Mouse (Mus musculus): Measurements from ENCODE around the gene Asb4. TPM values are rescaled to one million over a fixed set of nuclear protein-coding genes. Genes with fewer than 3 reads are reported as not detected.
A peak's percentile ranks its signal among the peaks of the same experiment; 100 is the strongest.
"Not testable (repeated sequence)": the region's sequence is repeated elsewhere in the genome, so short reads cannot be mapped to it uniquely, and the experiment has no call there.

The Asb4 gene
- polyA plus RNA-seq (2014; fragmentation: Nextera tagmentation; extraction: Ambion mirVana): 31.4 and 42.3 TPM in 2 replicates

DNA sequence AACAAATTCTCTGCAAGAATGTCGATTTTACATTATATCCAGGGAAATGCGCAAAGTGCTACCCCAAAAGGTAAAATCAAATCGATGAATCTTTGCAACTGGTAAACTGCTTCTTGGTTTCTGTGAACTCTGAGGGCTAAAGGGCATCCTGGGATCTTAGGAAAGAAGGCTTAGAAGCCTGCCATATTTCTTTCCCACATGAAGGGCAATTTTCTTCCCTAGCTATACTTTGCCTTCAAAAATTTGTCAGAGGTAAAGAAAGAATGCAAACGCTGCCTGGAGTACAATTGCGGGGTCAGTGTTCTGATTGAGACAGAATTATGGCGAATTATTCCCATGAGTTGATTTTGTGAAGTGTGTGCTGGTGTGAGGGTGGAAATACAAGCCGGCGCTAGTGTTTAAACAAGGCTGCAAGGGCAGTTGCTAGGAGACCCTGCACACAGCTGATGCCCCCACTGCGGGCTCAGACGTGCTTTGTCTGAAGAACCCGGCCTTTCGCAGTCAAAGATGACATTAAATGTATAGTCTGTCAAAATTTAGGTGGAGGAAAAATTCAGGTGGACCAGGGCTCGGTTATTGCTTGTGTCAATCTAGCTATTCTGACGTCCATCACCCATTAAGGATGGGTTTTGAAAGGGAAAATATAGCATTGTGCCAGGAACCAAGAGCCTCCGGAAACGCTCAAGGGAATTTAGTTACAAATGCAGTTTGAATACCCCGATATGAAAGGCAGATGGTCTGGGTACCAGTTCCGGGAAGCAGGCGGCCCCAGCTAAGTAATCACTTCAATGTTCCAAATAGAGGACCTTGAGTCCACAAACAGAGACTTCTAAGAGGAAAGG is at the start of gene Asb4:
Asb4 (plus strand) TSS at position 51 of the 842 bp plus-strand sequence.
- peak within 1 kb of the TSS; percentile 63 for H3K4me2 ChIP-seq (ENCODE audit: low read depth, low read length)
- H3K27me3 ChIP-seq (replicated peaks; ENCODE audit: control insufficient read depth, insufficient read depth, low read length): no peaks in the 10 kb centered on the region
- no peaks in the 10 kb centered on the region for H3K36me3 ChIP-seq (ENCODE audit: control insufficient read depth, insufficient read depth, low read length)
- H3K4me3 ChIP-seq (ENCODE audit: low read depth, low read length): peak within 1 kb of the TSS; percentile 33
- peak; percentile 50 for ATAC-seq (ENCODE audit: low read depth)
- peaks cover 35% of the 10 kb centered on the region for H3K4me1 ChIP-seq (ENCODE audit: control insufficient read depth, insufficient read depth, low read length)
- peak; percentile 62 for DNase-seq (ENCODE audit: low spot score)
- 4% methylated on average over 19 of the region's 19 CpGs for WGBS
- no peaks in the 10 kb centered on the region for H3K9me3 ChIP-seq (ENCODE audit: control insufficient read depth, low read length)
- H3K9ac ChIP-seq (ENCODE audit: low read depth, low read length): peak within 1 kb of the TSS; percentile 57
- peak within 1 kb of the TSS; percentile 68 for H3K27ac ChIP-seq (replicated peaks; ENCODE audit: low read depth, low read length)

DNA sequence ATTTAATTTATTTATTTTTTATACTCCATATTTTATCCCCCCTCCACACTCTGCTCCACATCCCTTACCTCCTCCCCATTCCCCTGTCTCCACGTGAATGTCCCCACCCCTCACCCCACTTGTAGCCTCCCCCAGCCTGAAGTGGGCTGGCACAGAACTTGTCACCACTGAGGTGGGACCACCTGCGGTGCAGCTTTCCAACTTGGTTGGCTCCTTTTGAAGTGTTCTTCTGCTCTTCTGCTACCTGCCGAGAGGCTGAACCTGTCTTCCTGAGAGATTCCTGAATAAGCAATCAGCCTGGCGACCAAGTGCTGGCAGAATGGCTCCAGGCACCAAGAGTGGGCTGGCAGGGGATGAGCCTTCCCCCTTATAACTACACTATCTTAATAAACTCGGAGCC is 49.2 kb upstream of the Asb4 start:
- H3K9ac ChIP-seq (ENCODE audit: low read depth, low read length): no peak overlapping the region
- H3K4me2 ChIP-seq (ENCODE audit: low read depth, low read length): 0 out of 2 replicates have a peak overlapping the region, but pooled peaks have one; percentile 15
- no peaks in the 10 kb centered on the region for H3K27me3 ChIP-seq (replicated peaks; ENCODE audit: control insufficient read depth, insufficient read depth, low read length)
- H3K4me1 ChIP-seq (ENCODE audit: control insufficient read depth, insufficient read depth, low read length): no peaks in the 10 kb centered on the region
- WGBS: 54% methylated on average over 5 of the region's 5 CpGs
- H3K36me3 ChIP-seq (ENCODE audit: control insufficient read depth, insufficient read depth, low read length): no peaks in the 10 kb centered on the region
- H3K4me3 ChIP-seq (ENCODE audit: low read depth, low read length): no peak overlapping the region
- H3K9me3 ChIP-seq (ENCODE audit: control insufficient read depth, low read length): no peaks in the 10 kb centered on the region
- no peak for ATAC-seq (ENCODE audit: low read depth)
- H3K27ac ChIP-seq (replicated peaks; ENCODE audit: low read depth, low read length): no peak overlapping the region
- no peak for DNase-seq (ENCODE audit: low spot score)

DNA sequence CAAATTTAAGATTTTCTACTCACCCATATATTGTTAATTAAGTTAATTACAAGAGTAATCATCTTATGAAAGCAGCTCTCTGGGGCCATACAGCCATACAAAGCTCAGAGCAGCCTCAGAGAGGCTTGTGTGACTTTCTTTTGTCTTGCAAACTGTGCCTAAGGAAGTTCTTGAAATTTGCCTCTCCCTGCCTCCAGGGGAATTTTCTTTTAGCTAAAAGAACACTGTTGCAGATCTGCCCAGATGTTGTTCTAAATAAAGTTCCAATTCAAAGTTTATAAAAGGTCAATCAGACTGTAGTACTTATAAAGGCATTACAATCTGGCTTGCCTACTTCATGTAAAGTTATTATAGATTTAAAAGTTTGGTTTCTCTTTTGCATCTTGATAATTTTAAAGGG is 47.2 kb upstream of the Asb4 start:
- not testable (repeated sequence) for H3K9ac ChIP-seq (ENCODE audit: low read depth, low read length); H3K4me3 ChIP-seq (ENCODE audit: low read depth, low read length); H3K4me2 ChIP-seq (ENCODE audit: low read depth, low read length); H3K27ac ChIP-seq (replicated peaks; ENCODE audit: low read depth, low read length); ATAC-seq (ENCODE audit: low read depth); H3K27me3 ChIP-seq (replicated peaks; ENCODE audit: control insufficient read depth, insufficient read depth, low read length); H3K9me3 ChIP-seq (ENCODE audit: control insufficient read depth, low read length); H3K36me3 ChIP-seq (ENCODE audit: control insufficient read depth, insufficient read depth, low read length); H3K4me1 ChIP-seq (ENCODE audit: control insufficient read depth, insufficient read depth, low read length); DNase-seq (ENCODE audit: low spot score)

GRCm38 (mm10) chr6:5338781-5339180 is 44.4 kb upstream of the Asb4 start:
- H3K4me3 ChIP-seq (ENCODE audit: low read depth, low read length); H3K9me3 ChIP-seq (ENCODE audit: control insufficient read depth, low read length); H3K9ac ChIP-seq (ENCODE audit: low read depth, low read length); H3K36me3 ChIP-seq (ENCODE audit: control insufficient read depth, insufficient read depth, low read length); ATAC-seq (ENCODE audit: low read depth); H3K27ac ChIP-seq (replicated peaks; ENCODE audit: low read depth, low read length); H3K4me1 ChIP-seq (ENCODE audit: control insufficient read depth, insufficient read depth, low read length); H3K4me2 ChIP-seq (ENCODE audit: low read depth, low read length); DNase-seq (ENCODE audit: low spot score); H3K27me3 ChIP-seq (replicated peaks; ENCODE audit: control insufficient read depth, insufficient read depth, low read length): not testable (repeated sequence)
- WGBS: 90% methylated on average over 4 of the region's 4 CpGs

GRCm38 (mm10) chr6:5339283-5339682 is 43.9 kb upstream of the Asb4 start:
- not testable (repeated sequence) for H3K4me1 ChIP-seq (ENCODE audit: control insufficient read depth, insufficient read depth, low read length); ATAC-seq (ENCODE audit: low read depth); H3K27ac ChIP-seq (replicated peaks; ENCODE audit: low read depth, low read length); H3K4me3 ChIP-seq (ENCODE audit: low read depth, low read length); H3K27me3 ChIP-seq (replicated peaks; ENCODE audit: control insufficient read depth, insufficient read depth, low read length); H3K36me3 ChIP-seq (ENCODE audit: control insufficient read depth, insufficient read depth, low read length); H3K9ac ChIP-seq (ENCODE audit: low read depth, low read length); H3K4me2 ChIP-seq (ENCODE audit: low read depth, low read length); H3K9me3 ChIP-seq (ENCODE audit: control insufficient read depth, low read length); DNase-seq (ENCODE audit: low spot score)
- WGBS: 89% methylated on average over 1 of the region's 1 CpGs

DNA sequence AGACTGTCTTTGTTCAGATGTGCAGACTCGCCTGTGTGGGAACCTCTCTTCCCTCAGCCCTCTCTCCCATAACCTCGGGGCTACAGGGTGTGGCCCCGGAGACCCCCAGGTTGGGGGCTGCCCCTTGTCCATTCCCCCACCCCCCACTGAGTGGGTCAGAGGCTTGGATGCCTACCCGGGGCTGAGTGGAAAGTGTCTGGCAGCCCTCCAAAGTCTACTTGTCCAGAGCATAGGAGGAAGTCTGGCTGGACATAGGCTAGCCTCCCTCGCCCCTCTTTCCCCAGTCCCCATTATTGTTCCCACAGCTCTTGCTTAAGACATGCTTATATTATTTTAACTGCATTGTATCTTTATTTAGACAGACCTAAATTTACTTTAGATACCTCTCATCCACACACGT is 38.9 kb upstream of the Asb4 start:
- no peaks in the 10 kb centered on the region for H3K4me1 ChIP-seq (ENCODE audit: control insufficient read depth, insufficient read depth, low read length)
- H3K9me3 ChIP-seq (ENCODE audit: control insufficient read depth, low read length): no peaks in the 10 kb centered on the region
- H3K4me2 ChIP-seq (ENCODE audit: low read depth, low read length): no peak overlapping the region
- H3K4me3 ChIP-seq (ENCODE audit: low read depth, low read length): no peak overlapping the region
- H3K9ac ChIP-seq (ENCODE audit: low read depth, low read length): no peak overlapping the region
- H3K36me3 ChIP-seq (ENCODE audit: control insufficient read depth, insufficient read depth, low read length): no peaks in the 10 kb centered on the region
- DNase-seq (ENCODE audit: low spot score) (no peak), ATAC-seq (ENCODE audit: low read depth) (no peak)
- 77% methylated on average over 6 of the region's 6 CpGs for WGBS
- H3K27ac ChIP-seq (replicated peaks; ENCODE audit: low read depth, low read length): no peak overlapping the region
- no peaks in the 10 kb centered on the region for H3K27me3 ChIP-seq (replicated peaks; ENCODE audit: control insufficient read depth, insufficient read depth, low read length)

DNA sequence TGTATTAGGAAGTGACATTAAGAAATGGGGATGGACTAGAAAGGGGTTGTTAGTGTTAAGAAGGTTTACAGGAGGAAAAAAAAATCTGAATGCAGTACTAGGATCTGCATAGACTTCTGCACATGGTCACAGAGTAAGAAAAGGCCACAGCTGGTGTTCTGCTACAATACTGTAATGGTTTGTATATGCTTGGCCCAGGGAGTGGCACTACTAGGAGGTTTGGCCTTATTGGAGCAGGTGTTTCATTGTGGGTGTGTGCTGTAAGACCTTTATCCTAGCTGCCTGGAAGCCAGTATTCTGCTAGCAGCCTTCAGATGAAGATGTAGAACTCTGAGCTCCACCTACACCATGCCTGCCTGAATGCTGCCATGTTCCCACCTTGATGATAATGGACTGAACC is 25.3 kb upstream of the Asb4 start:
- Histone ChIP-seq H3K27me3 (replicated peaks; ENCODE audit: control insufficient read depth, insufficient read depth, low read length) (no peaks in the 10 kb centered on the region), H3K27ac (replicated peaks; ENCODE audit: low read depth, low read length) (no peak overlapping the region), H3K9me3 (ENCODE audit: control insufficient read depth, low read length) (no peaks in the 10 kb centered on the region), H3K4me3 (ENCODE audit: low read depth, low read length) (no peak overlapping the region), H3K36me3 (ENCODE audit: control insufficient read depth, insufficient read depth, low read length) (no peaks in the 10 kb centered on the region), H3K9ac (ENCODE audit: low read depth, low read length) (no peak overlapping the region), H3K4me1 (ENCODE audit: control insufficient read depth, insufficient read depth, low read length) (no peaks in the 10 kb centered on the region), H3K4me2 (ENCODE audit: low read depth, low read length) (no peak overlapping the region)
- DNase-seq (ENCODE audit: low spot score) (no peak), ATAC-seq (ENCODE audit: low read depth) (no peak)

- Histone ChIP-seq H3K4me1 (ENCODE audit: control insufficient read depth, insufficient read depth, low read length) (no peaks in the 10 kb centered on the region), H3K9ac (ENCODE audit: low read depth, low read length) (no peak overlapping the region), H3K36me3 (ENCODE audit: control insufficient read depth, insufficient read depth, low read length) (no peaks in the 10 kb centered on the region), H3K4me2 (ENCODE audit: low read depth, low read length) (no peak overlapping the region), H3K4me3 (ENCODE audit: low read depth, low read length) (no peak overlapping the region), H3K9me3 (ENCODE audit: control insufficient read depth, low read length) (no peaks in the 10 kb centered on the region), H3K27ac (replicated peaks; ENCODE audit: low read depth, low read length) (no peak overlapping the region), H3K27me3 (replicated peaks; ENCODE audit: control insufficient read depth, insufficient read depth, low read length) (no peaks in the 10 kb centered on the region)
- DNase-seq (ENCODE audit: low spot score): no peak
- 89% methylated on average over 5 of the region's 5 CpGs for WGBS
- ATAC-seq (ENCODE audit: low read depth): no peak
Measured at GRCm38 (mm10) chr6:5360402-5360801, 22.8 kb upstream of the Asb4 start.

GRCm38 (mm10) chr6:5361987-5362386 is 21.2 kb upstream of the Asb4 start:
- no peak for ATAC-seq (ENCODE audit: low read depth)
- DNase-seq (ENCODE audit: low spot score): peak; percentile 11
- no peak overlapping the region for H3K4me2 ChIP-seq (ENCODE audit: low read depth, low read length)
- H3K36me3 ChIP-seq (ENCODE audit: control insufficient read depth, insufficient read depth, low read length): no peaks in the 10 kb centered on the region
- no peak overlapping the region for H3K9ac ChIP-seq (ENCODE audit: low read depth, low read length)
- H3K27me3 ChIP-seq (replicated peaks; ENCODE audit: control insufficient read depth, insufficient read depth, low read length): no peaks in the 10 kb centered on the region
- H3K9me3 ChIP-seq (ENCODE audit: control insufficient read depth, low read length): no peaks in the 10 kb centered on the region
- 83% methylated on average over 6 of the region's 6 CpGs for WGBS
- no peaks in the 10 kb centered on the region for H3K4me1 ChIP-seq (ENCODE audit: control insufficient read depth, insufficient read depth, low read length)
- H3K4me3 ChIP-seq (ENCODE audit: low read depth, low read length): no peak overlapping the region
- H3K27ac ChIP-seq (replicated peaks; ENCODE audit: low read depth, low read length): no peak overlapping the region
